ENCODE assay signal across 8 mouse cellular contexts in the genomic region with DNA sequence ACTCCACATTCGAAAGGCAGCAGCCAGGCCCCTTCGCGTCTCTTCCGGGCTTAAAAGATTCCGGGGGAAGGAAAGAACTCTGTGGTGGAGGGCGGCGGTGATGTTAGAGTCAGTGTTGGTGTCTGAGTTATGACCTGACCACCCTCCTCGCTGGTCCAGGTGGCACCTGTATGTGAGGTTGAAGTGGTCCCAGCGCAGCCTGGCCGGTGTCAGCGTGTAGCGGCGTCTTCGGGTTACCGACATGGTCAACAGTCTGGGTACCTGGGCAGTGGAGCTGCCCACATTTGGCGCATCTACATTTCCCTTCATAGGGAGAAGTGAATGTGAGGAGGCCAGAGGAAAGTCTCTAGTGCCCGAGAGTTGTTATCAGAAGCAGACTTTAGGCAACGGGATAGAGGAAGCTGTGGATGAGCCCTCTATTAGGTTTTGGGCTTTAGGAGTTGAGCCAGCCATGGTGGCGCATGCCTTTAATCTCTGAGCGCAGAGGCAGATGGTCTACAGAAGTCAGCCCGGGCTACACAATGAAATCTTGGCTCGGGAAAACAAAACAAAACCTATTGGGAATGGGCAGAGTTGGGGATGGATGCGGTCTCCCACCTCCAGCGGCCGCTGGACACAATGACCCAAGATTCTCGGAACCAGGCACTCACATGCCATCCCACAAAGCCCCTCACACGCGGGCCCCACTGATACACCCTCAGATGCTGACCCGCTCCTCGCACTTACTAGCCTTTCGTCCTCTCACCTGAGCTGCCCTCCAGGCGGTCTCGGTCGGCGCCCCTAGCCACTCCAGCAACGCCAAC. TPM values are rescaled to one million over a fixed set of nuclear protein-coding genes. Genes with fewer than 3 reads are reported as not detected.
DNase-seq lines count a peak whose midpoint lies in the region; ATAC-seq and TF ChIP-seq lines count a peak whose summit lies in the region.

No protein-coding gene starts in this region.

- H3K79me3 ChIP-seq in C2C12 (ENCODE audit: low read depth): no peaks in the 10 kb centered on the region

- peak; percentile 66 for DNase-seq in cerebellum, adult 11-12 months
- DNase-seq in cerebellum, postnatal 4 days (ENCODE audit: low spot score in 2 of 2): no peak
- DNase-seq in liver, embryonic 14.5 days (ENCODE audit: low read depth in 3 of 3, low spot score in 3 of 3): no peak
- no peak for DNase-seq in right cerebral cortex, adult 18-20 months
- DNase-seq in layer of hippocampus, adult 9-10 months (ENCODE audit: low spot score): no peak
- no peak for DNase-seq in gastrocnemius, postnatal 4 days (ENCODE audit: low spot score in 2 of 2)

- no peaks in the 10 kb centered on the region for H3K27me3 ChIP-seq in C2C12 (ENCODE audit: control insufficient read depth, insufficient read depth, insufficient read length)
- peaks cover 52% of the 10 kb centered on the region for H3K27me3 ChIP-seq in forebrain, embryonic 15.5 days
- peaks cover 39% of the 10 kb centered on the region for H3K27me3 ChIP-seq in liver, embryonic 14.5 days (ENCODE audit: control insufficient read depth, insufficient read depth, low read length)

- TF ChIP-seq EP300 in liver, embryonic 14.5 days (IDR thresholded peaks at IDR 0.05; ENCODE audit: low read depth): no peak

- H3ac ChIP-seq in C2C12 (ENCODE audit: control insufficient read depth, insufficient read length, low read depth): peak overlapping the region; percentile 31

- peak overlapping the region; percentile 38 for H3K9ac ChIP-seq in forebrain, embryonic 15.5 days (replicated peaks)
- H3K9ac ChIP-seq in liver, embryonic 14.5 days (replicated peaks): no peak overlapping the region

- ATAC-seq in forebrain, embryonic 15.5 days (replicated peaks): peak; percentile 27; the same call in 1 of the 2 replicates
- ATAC-seq in liver, embryonic 14.5 days (ENCODE audit: insufficient read depth): no peak

- peak overlapping the region; percentile 49 for H3K4me2 ChIP-seq in forebrain, embryonic 15.5 days (replicated peaks)
- peak overlapping the region; percentile 27; the same call in 1 of the 2 replicates for H3K4me2 ChIP-seq in liver, embryonic 14.5 days (ENCODE audit: low read depth)

- H3K27ac ChIP-seq in forebrain, embryonic 15.5 days (replicated peaks): no peak overlapping the region
- H3K27ac ChIP-seq in liver, embryonic 14.5 days: no peak overlapping the region

- WGBS in forebrain, embryonic 15.5 days: 20% methylated on average over 36 of the region's 36 CpGs
- 23% methylated on average over 36 of the region's 36 CpGs for WGBS in liver, embryonic 14.5 days (ENCODE audit: insufficient replicate concordance)

- H3K4me3 ChIP-seq in C2C12 (ENCODE audit: insufficient read depth, poor library complexity, severe bottlenecking): no peak overlapping the region
- peak overlapping the region; percentile 31 for H3K4me3 ChIP-seq in forebrain, embryonic 15.5 days
- H3K4me3 ChIP-seq in liver, embryonic 14.5 days (ENCODE audit: insufficient read depth in 1 of 2, low read depth in 2 of 2, low read length in 2 of 2): peak overlapping the region; percentile 5 to 7; a peak in 3 of 4 replicates

- H3K36me3 ChIP-seq in C2C12 (ENCODE audit: control insufficient read depth, insufficient read depth): peaks cover 43% of the 10 kb centered on the region
- H3K36me3 ChIP-seq in forebrain, embryonic 15.5 days: peaks cover 61% of the 10 kb centered on the region
- H3K36me3 ChIP-seq in liver, embryonic 14.5 days (replicated peaks; ENCODE audit: control insufficient read depth, insufficient read depth, low read depth): peaks cover 29% of the 10 kb centered on the region

- H3K9me3 ChIP-seq in forebrain, embryonic 15.5 days: no peaks in the 10 kb centered on the region
- H3K9me3 ChIP-seq in liver, embryonic 14.5 days (ENCODE audit: control insufficient read depth, low read length): no peaks in the 10 kb centered on the region

- H3K4me1 ChIP-seq in forebrain, embryonic 15.5 days: peaks cover 28% of the 10 kb centered on the region
- H3K4me1 ChIP-seq in liver, embryonic 14.5 days (replicated peaks; ENCODE audit: control insufficient read depth in 2 of 2, insufficient read depth in 2 of 2, low read length in 1 of 2): no peaks in the 10 kb centered on the region

- no peak for TF ChIP-seq CTCF in C2C12 (IDR thresholded peaks at IDR 0.05; ENCODE audit: control insufficient read depth, insufficient read depth, insufficient read length)
- no peak for TF ChIP-seq CTCF in liver, embryonic 14.5 days (IDR thresholded peaks at IDR 0.05; ENCODE audit: low read depth)

- no peaks in the 10 kb centered on the region for H3K79me2 ChIP-seq in C2C12 (ENCODE audit: control insufficient read depth, insufficient read depth)

TF ChIP-seq in C2C12, 6 proteins besides CTCF, POLR2A, EP300 and RAD21:
- no peak for TF ChIP-seq FOSL1 (IDR thresholded peaks at IDR 0.05; ENCODE audit: insufficient read depth, low read length, poor library complexity, severe bottlenecking)
- TF ChIP-seq CEBPB (IDR thresholded peaks at IDR 0.05; ENCODE audit: low read depth): no peak
- TF ChIP-seq MAX (IDR thresholded peaks at IDR 0.05): no peak
- no peak for TF ChIP-seq MYOD1 (IDR thresholded peaks at IDR 0.05; ENCODE audit: control insufficient read depth, insufficient read length, low read depth)
- no peak for TF ChIP-seq USF1 (IDR thresholded peaks at IDR 0.05; ENCODE audit: low read depth)
- no peak for TF ChIP-seq MYOG (IDR thresholded peaks at IDR 0.05; ENCODE audit: control insufficient read depth, extremely low read depth, insufficient read length)

RNA-seq across cellular contexts. Expression of gene Mmp23, which starts 0.7 kb away (rescaled TPM):
- 4.5 TPM for polyA plus RNA-seq in C2C12 (2012; fragmentation: generic; extraction: Trizol)
- polyA plus RNA-seq in forebrain, embryonic 15.5 days (2015; fragmentation: Nextera tagmentation; extraction: Ambion mirVana): 2.3 and 2.6 TPM in 2 replicates
- 3.4 and 5.4 TPM in 2 replicates for polyA plus RNA-seq in liver, embryonic 14.5 days (2012; rRNA removed)
- polyA plus RNA-seq in liver, embryonic 14.5 days (2014; fragmentation: Nextera tagmentation; extraction: Ambion mirVana): 2.8 TPM in 2 replicates
- 10 to 100 TPM; 30.1 to 37.9 TPM for total RNA-seq in gastrocnemius, postnatal 4 days (2021)

RNA-seq across cellular contexts. Expression of gene Gm10563, which starts 7.3 kb away (rescaled TPM):
- not detected for polyA plus RNA-seq in C2C12 (2012; fragmentation: generic; extraction: Trizol)
- polyA plus RNA-seq in forebrain, embryonic 15.5 days (2015; fragmentation: Nextera tagmentation; extraction: Ambion mirVana): not detected in 2 replicates
- polyA plus RNA-seq in liver, embryonic 14.5 days (2012; rRNA removed): not detected in 2 replicates
- not detected in 2 replicates for polyA plus RNA-seq in liver, embryonic 14.5 days (2014; fragmentation: Nextera tagmentation; extraction: Ambion mirVana)
- not detected for total RNA-seq in gastrocnemius, postnatal 4 days (2021)

RNA-seq across cellular contexts. Expression of gene Mib2, which starts 16.5 kb away (rescaled TPM):
- polyA plus RNA-seq in C2C12 (2012; fragmentation: generic; extraction: Trizol): 16.2 TPM
- polyA plus RNA-seq in forebrain, embryonic 15.5 days (2015; fragmentation: Nextera tagmentation; extraction: Ambion mirVana): 51.6 and 52.1 TPM in 2 replicates
- 4.8 and 4.9 TPM in 2 replicates for polyA plus RNA-seq in liver, embryonic 14.5 days (2012; rRNA removed)
- polyA plus RNA-seq in liver, embryonic 14.5 days (2014; fragmentation: Nextera tagmentation; extraction: Ambion mirVana): 1.8 and 1.9 TPM in 2 replicates
- total RNA-seq in gastrocnemius, postnatal 4 days (2021): 10 to 100 TPM; 25.9 to 27.1 TPM

RNA-seq across cellular contexts. Expression of gene Cdk11b, which starts 27.8 kb away (rescaled TPM):
- 40.4 TPM for polyA plus RNA-seq in C2C12 (2012; fragmentation: generic; extraction: Trizol)
- 60.8 and 63.5 TPM in 2 replicates for polyA plus RNA-seq in forebrain, embryonic 15.5 days (2015; fragmentation: Nextera tagmentation; extraction: Ambion mirVana)
- polyA plus RNA-seq in liver, embryonic 14.5 days (2012; rRNA removed): 12.6 and 21.4 TPM in 2 replicates
- 16.3 and 19.4 TPM in 2 replicates for polyA plus RNA-seq in liver, embryonic 14.5 days (2014; fragmentation: Nextera tagmentation; extraction: Ambion mirVana)
- total RNA-seq in gastrocnemius, postnatal 4 days (2021): 10 to 100 TPM; 35.8 to 44.0 TPM

RNA-seq across cellular contexts. Expression of gene Fndc10, which starts 41.7 kb away (rescaled TPM):
- polyA plus RNA-seq in C2C12 (2012; fragmentation: generic; extraction: Trizol): 9.0 TPM
- 8.2 and 10.9 TPM in 2 replicates for polyA plus RNA-seq in forebrain, embryonic 15.5 days (2015; fragmentation: Nextera tagmentation; extraction: Ambion mirVana)
- 0.58 and 0.87 TPM in 2 replicates for polyA plus RNA-seq in liver, embryonic 14.5 days (2012; rRNA removed)
- 0.10 and 0.15 TPM in 2 replicates for polyA plus RNA-seq in liver, embryonic 14.5 days (2014; fragmentation: Nextera tagmentation; extraction: Ambion mirVana)
- 10 to 100 TPM in 1 of 2 experiments, 1 to 10 TPM in 1; 9.8 to 10.4 TPM for total RNA-seq in gastrocnemius, postnatal 4 days (2021)
